Mouse (Mus musculus): ENCODE measurements around the gene Hmcn1. TPM values are rescaled to one million over a fixed set of nuclear protein-coding genes. Genes with fewer than 3 reads are reported as not detected.

The Hmcn1 gene
- total RNA-seq, 2 experiments from 2014 or later: 4.1 to 4.4 TPM

- DNase-seq: no peak
- intact Hi-C loops (cut with DNase I): no loop called here
These were observed 7.5 kb upstream of the Hmcn1 start for GRCm38 (mm10) chr1:151000714-151001113.

DNA sequence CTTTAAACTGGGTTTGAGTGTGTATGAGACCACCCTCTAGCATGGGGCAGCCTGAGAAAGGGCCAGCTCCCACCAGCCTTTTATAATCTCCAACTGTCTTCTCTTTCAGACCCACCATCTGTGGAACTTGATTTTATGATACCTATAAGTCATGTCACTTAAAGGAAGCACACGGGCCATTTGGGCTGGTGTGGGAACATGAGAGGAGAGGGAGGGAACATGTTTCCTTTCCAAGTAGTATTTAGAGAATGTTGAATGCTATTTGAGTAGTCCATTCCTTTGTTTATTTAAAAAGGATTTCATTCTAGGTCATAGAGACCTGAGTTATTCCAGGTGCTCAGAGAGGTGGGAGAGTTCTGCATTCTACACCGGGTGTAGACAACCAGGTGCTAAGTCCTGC lies 1.4 kb upstream of the Hmcn1 start:
- DNase-seq: no peak
- intact Hi-C loops (cut with DNase I): no loop called here

DNA sequence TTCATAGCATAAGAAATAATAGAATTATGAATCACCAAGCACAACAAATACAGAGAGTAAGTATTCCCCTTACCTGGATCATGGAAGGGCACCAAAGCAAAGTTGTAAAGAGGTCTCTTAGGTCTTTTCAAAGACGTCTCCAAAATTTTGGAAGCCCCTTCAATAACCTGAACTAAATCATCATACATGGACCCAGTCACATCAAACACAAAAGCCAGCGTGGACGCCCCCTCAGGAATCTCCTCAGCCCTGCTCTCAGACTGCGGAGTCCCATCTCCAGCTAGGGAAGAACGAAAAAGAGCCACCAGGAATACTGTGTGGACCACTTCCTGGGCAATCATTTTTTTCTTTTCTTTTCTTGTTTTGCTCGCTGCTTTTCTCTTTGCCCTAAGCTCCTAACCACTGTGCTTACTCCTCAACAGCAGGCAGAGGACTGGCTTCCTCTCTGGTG lies 499 bp downstream of the Hmcn1 start:
- intact Hi-C loops (cut with DNase I): no loop called here
- DNase-seq: no peak

DNA sequence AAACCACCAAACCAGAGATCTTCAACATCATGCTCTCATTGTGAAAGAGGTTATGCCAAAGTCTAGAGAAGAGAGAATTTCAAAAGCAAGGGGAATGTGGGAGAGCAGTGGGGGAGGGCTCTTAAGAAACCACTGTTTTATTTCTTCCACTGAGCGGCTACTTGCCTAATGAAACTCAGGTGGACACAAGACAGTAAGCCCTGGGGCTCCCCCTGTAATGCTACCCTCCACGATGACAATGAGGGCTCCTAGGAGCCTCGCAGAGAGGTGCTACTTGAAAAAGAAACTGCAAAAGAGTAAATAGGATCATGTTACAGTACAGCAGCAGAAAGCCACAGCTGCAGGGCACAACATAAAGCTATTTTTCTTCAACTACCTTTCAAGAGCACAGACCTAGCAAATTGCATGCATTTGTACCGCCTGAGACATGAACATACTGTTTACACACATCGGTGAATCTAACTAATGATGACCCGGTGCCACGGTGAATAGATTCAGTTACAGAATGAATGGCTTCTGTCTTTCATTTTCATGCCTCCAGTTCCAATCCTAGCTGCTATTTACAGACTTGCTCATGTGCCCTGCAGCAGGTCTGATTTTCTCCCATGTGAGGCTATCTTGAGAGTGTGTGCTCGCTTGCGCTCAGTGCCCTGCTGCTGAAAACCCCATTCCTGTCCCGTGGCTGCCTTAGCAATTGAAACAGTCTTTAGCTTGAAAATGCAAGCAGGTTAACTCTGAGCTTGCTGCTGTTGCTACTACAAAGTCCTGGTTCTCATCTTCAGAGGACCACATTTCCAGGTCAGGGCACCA lies 1.3 kb downstream of the Hmcn1 start:
- intact Hi-C loops (cut with DNase I): no loop called here
- no peak for DNase-seq

- intact Hi-C loops (cut with DNase I): no loop called here
- no peak for DNase-seq
These were observed 8.3 kb downstream of the Hmcn1 start for GRCm38 (mm10) chr1:150984888-150985287.

DNA sequence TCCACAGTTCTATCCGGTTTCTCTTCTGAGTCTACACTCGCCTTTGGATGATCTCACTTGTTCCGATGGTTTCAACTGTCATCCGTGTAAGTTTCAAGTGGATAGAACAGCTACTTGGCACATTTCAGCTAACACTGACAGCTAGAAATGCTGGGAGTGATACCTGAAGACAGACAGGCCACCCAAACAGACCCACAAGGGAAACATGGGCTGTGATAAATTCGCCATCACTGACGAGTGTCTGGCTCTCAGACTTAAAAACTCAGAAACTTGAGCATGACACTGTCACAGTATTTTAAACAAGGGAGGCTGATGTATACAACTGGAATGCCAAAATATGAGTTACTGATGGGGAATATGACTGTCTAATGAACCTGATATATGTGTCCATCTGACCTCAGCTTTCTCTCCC lies 9.1 kb downstream of the Hmcn1 start:
- intact Hi-C loops (cut with DNase I): no loop called here
- no peak for DNase-seq

DNA sequence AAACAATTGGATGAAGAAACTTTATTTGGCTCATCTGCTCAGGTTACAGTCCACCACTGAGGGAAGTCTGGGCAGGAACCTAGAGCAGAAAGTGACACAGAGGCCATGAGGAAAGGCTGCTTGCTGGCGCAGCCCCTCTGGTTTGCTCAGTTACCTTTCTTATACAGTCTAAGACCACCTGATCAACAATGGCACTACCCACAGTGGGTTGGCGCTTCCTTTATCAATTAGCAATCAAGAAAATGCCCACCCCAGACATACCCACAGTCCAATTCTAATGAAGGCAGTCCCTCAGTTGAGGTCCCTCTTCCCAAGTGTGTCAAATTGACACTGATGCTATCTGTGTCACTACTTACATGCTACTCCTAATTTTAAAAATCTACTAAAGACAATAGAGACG lies 14.6 kb downstream of the Hmcn1 start:
- DNase-seq: no peak
- intact Hi-C loops (cut with DNase I): no loop called here

- intact Hi-C loops (cut with DNase I): no loop called here
These were observed 17.0 kb downstream of the Hmcn1 start for GRCm38 (mm10) chr1:150976263-150976662.

DNA sequence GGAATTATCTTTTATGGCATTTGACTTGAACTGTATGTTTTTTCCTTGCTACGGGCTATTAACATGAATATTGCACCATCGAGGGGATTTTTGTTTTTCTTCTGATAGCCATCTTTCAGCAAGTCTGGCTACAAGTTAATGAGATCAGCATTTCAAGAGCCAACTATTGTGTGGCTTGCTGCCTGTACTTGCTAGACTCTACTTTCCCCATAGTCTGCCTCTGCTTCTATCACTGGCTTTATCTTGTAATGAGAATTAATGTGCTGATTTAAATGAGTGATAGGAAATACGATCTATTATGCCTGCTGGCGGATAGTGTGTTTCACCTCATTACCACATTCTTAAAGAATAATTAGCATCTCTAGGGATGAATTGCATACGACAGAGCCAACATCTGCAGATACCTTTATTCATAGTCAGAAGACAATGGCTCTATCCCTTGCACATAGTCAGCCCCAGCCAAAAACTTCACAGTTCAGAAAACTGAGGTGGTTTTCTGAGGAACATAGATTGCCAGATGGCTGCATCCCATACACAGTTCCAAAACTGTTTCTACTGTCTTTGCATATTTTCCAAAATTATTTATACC lies 33.7 kb downstream of the Hmcn1 start:
- no peak for DNase-seq
- intact Hi-C loops (cut with DNase I): no loop called here

More at GRCm38 (mm10) chr1:150976263-150976662, 17.0 kb downstream of the Hmcn1 start:
- DNase-seq: no peak

- no peak for DNase-seq
- intact Hi-C loops (cut with DNase I): no loop called here
These were observed 42.2 kb downstream of the Hmcn1 start for GRCm38 (mm10) chr1:150951004-150951403.

GRCm38 (mm10) chr1:150950046-150950445 lies 43.2 kb downstream of the Hmcn1 start:
- peak; percentile 40 for DNase-seq
- intact Hi-C loops (cut with DNase I): no loop called here

GRCm38 (mm10) chr1:150948911-150949310 lies 44.3 kb downstream of the Hmcn1 start:
- intact Hi-C loops (cut with DNase I): no loop called here
- no peak for DNase-seq

DNA sequence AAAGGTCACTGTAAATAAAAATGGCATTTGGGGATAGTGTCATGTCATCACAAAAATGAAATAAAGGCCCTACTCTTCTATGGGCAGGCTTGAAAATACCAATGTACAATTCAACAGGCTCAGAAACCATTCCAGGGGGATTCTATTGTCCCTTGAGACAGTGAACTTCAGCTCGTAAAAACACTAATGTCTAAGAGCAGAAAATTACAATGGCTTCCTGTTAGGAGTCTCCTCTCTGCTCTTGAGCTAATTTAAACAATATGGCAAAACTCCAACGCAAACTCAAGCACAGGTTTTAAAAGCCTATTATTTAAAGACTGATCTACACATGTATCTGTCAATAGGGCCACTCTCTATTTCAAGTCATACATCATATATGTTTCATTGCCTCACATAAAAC lies 49.6 kb downstream of the Hmcn1 start:
- DNase-seq: no peak
- intact Hi-C loops (cut with DNase I): no loop called here

- DNase-seq: peak; percentile 9
- intact Hi-C loops (cut with DNase I): no loop called here
These were observed 51.1 kb downstream of the Hmcn1 start for GRCm38 (mm10) chr1:150942143-150942542.

DNA sequence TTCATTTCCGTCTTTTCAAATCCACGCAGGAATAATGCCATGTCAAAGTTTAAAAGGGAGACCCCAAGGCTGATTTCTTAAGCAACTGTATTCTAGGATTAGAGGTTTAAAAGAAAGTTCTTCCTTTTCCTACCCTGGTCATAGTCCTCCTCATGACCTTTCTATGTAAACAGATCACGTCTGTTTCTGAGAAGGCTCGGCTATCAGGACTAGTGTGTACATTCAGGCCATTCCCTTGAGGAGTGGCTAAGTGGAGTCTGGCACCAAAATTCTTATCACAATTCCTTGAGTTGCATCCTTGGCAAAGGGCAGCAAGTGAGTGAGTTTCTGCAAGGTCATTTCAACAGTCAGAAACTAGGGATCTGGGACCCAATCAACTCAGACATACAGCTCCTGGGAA lies 56.4 kb downstream of the Hmcn1 start:
- intact Hi-C loops (cut with DNase I): no loop called here
- no peak for DNase-seq

DNA sequence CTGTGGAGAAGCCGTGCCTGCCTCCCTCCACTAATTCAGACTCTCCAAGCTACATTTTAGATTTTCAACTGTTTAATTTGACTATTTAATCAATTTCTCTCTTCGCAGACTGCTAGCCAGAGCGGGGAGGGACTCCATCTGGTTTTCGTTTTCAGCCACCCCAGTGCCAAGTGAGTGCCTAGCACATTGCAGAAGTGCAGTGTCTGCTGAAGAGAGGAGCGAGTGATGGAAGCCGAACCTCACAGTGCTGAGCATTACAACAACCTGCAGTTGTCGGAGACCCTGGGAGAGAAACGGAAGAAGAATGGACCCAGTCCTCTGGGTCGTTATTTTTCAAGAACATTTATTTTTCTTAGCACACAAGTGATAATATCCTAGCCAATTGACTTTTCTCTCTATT lies 59.6 kb downstream of the Hmcn1 start:
- intact Hi-C loops (cut with DNase I): no loop called here
- peak; percentile 17 for DNase-seq

GRCm38 (mm10) chr1:150920860-150921259 lies 72.4 kb downstream of the Hmcn1 start:
- DNase-seq: no peak
- intact Hi-C loops (cut with DNase I): loop anchor here (5.0 kb wide), 1 partner anchor 379 kb away; no protein-coding TSS in a partner anchor

GRCm38 (mm10) chr1:150920276-150920675 lies 73.0 kb downstream of the Hmcn1 start:
- intact Hi-C loops (cut with DNase I): loop anchor here (5.0 kb wide), 1 partner anchor 378 kb away; no protein-coding TSS in a partner anchor
- peak; percentile 69 for DNase-seq

- DNase-seq: no peak
- intact Hi-C loops (cut with DNase I): no loop called here
These were observed 78.3 kb downstream of the Hmcn1 start for GRCm38 (mm10) chr1:150914936-150915335.

DNA sequence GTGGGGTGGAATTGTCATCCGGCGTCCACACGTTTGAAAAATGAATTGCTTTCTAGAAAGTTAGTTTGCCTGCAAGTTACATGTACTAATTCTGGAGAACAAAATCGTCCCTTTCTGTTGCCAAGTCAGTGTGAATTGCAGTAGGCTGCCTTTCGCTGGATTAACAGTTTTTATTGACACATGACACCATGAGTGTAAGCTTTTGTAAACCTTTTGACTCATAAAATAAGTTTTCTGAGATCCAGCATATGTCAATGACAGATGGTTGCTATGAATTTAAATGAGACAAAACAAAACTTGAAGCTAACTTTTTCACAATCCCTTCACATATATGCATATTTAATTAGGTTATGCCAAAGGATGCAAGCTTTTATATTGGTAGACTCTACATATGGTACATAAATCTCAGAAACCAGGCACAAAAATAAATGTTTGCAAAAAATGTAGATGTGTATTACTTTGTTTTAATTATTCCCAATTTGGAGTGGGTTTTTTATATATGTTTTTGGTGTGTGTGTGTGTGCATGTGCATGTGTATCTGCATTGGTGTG lies 79.6 kb downstream of the Hmcn1 start:
- intact Hi-C loops (cut with DNase I): no loop called here
- no peak for DNase-seq

DNA sequence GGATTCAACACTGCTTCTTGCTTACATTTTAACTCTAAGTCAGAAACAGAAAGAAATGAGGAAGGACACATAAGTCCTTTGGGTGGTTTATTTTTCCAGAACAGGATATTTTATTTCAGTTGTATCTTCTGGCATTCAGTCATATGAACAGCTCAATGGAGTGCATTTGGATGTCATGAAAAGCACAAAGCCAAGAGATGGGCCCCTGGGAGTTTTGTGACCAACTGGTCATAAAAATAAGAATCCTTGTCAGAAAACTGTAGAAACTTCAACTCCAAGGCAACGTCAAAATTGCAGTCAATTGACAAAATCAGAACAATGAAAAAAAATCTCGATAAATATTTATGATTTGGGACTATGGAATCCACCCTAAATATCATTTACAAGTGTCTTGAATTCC lies 83.6 kb downstream of the Hmcn1 start:
- intact Hi-C loops (cut with DNase I): no loop called here

DNA sequence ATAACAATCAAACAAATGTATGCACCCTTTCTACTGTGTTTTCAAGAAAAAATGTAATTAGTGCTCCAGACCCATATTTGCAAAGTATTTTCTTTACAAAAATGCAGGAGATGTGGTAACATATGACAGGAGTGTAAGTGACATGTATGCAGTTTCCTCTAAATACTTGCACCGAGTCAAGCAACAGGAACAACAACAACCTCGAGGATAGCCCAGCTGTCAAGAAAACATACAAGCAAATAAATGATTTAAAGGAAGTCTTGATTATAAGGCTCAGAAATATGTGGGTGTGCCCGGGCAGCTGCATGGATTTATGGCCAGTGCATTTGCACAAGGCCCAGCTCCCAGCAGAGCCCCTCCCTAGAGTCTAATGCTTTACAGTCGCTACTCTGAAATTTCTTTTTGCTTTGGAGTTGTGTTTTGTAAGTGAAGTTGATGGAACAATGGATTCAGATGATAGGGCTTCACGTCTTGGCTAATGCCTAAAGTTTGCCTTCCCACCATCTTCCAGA lies 99.5 kb downstream of the Hmcn1 start:
- no peak for DNase-seq
- intact Hi-C loops (cut with DNase I): no loop called here

More for the DNA sequence above, 83.6 kb downstream of the Hmcn1 start:
- no peak for DNase-seq

All from left cerebral cortex, postnatal 4 days (tissue).